Mouse (Mus musculus) midbrain, postnatal 0 days (tissue): ENCODE data around the gene Nudt13. TPM values are rescaled to one million over a fixed set of nuclear protein-coding genes. Genes with fewer than 3 reads are reported as not detected.

Source experiments
- ATAC-seq: fragments of 200-750 bp; cut with Nextera tagmentation; 2 replicates; pipeline ENCODE4 v1.8.0; 2017; ENCODE audit warnings: moderate number of reproducible peaks, mild to moderate bottlenecking, moderate TSS enrichment, moderate library complexity; ENCODE audit not compliant: low FRiP score
- DNase-seq: peaks from one replicate; pipeline ENCODE4 v3.0.0-alpha.2; 2015; ENCODE audit warnings: low spot score
- H3K27ac ChIP-seq: fragments of 300-500 bp; sonication (generic); 2 replicates; pipeline ENCODE4 v1.5.1; 2014; ENCODE audit warnings: low read depth, mild to moderate bottlenecking, low read length, mixed read lengths
- H3K27me3 ChIP-seq: fragments of 300-500 bp; sonication (generic); 2 replicates; pipeline ENCODE4 v1.6.1; 2014; ENCODE audit warnings: low read length, control low read depth, mixed read lengths; ENCODE audit not compliant: insufficient read depth
- H3K36me3 ChIP-seq: fragments of 300-500 bp; sonication (generic); 2 replicates; pipeline ENCODE4 v1.6.1; 2014; ENCODE audit warnings: low read length, control low read depth, mixed read lengths; ENCODE audit not compliant: insufficient read depth
- H3K4me1 ChIP-seq: fragments of 300-500 bp; sonication (generic); 2 replicates; pipeline ENCODE4 v1.6.1; 2014; ENCODE audit warnings: mild to moderate bottlenecking, control low read depth, antibody characterized with exemption, low read length, mixed read lengths; ENCODE audit not compliant: insufficient read depth
- H3K4me2 ChIP-seq: fragments of 300-500 bp; sonication (generic); 2 replicates; pipeline ENCODE4 v1.6.1; 2014; ENCODE audit warnings: low read depth, mild to moderate bottlenecking, low read length, mixed read lengths; ENCODE audit not compliant: poor library complexity, severe bottlenecking
- H3K4me3 ChIP-seq: fragments of 300-500 bp; sonication (generic); 2 replicates; pipeline ENCODE4 v1.5.1; 2014; ENCODE audit warnings: low read depth, mild to moderate bottlenecking, low read length, moderate library complexity
- H3K9ac ChIP-seq: fragments of 300-500 bp; sonication (generic); replicated peaks from 2 replicates; pipeline ENCODE4 v1.6.1; 2014; ENCODE audit warnings: mild to moderate bottlenecking, low read length, moderate library complexity, mixed read lengths; ENCODE audit not compliant: poor library complexity, severe bottlenecking
- H3K9me3 ChIP-seq: fragments of 300-500 bp; sonication (generic); 2 replicates; pipeline ENCODE4 v1.6.1; 2016; ENCODE audit warnings: low read length, control low read depth
- CTCF ChIP-seq: IDR thresholded peaks from 2 replicates; pipeline ENCODE4 v1.5.1; 2016; ENCODE audit warnings: antibody characterized with exemption, mild to moderate bottlenecking
- WGBS: fragments of 180-500 bp; shearing (Covaris S2); extraction: QIAGEN DNeasy Blood & Tissue Kit; methylation state at CpG from one replicate; pipeline ENCODE4 v1.1.7; 2014; 5-methylcytosine and 5-hydroxymethylcytosine counted together
- polyA plus RNA-seq: library from polyadenylated mRNA; unstranded; fragments of >200 nt; fragmentation: Nextera tagmentation; extraction: Ambion mirVana; gene quantifications from 2 replicates; pipeline ENCODE4 v1.2.1, GENCODE M21; 2015
- total RNA-seq: library from RNA; depleted of rRNA; stranded (reverse); fragments of >200 nt; gene quantifications from 2 replicates; pipeline ENCODE4 v1.2.3, GENCODE M21; 2014; rRNA removed

The Nudt13 gene
- total RNA-seq: 6.9 and 16.2 TPM in 2 replicates
- 11.8 and 12.0 TPM in 2 replicates for polyA plus RNA-seq

GRCm38 (mm10) chr14:20294117-20294892, at the start of gene Nudt13:
Nudt13 (plus strand) TSS chr14:20294697.
- no peaks in the 10 kb centered on the region for H3K9me3 ChIP-seq
- H3K9ac ChIP-seq: 0 out of 2 replicates have a peak within 1 kb of the TSS, but pooled peaks have one; percentile 33
- no peaks in the 10 kb centered on the region for H3K27me3 ChIP-seq
- no peaks in the 10 kb centered on the region for H3K36me3 ChIP-seq
- peak within 1 kb of the TSS; percentile 58 for H3K4me2 ChIP-seq
- H3K27ac ChIP-seq: no peak within 1 kb of the TSS
- H3K4me1 ChIP-seq: no peaks in the 10 kb centered on the region
- DNase-seq (peak; percentile 98), ATAC-seq (peak; percentile 94)
- 25% methylated on average over 14 of the region's 14 CpGs for WGBS
- TF ChIP-seq CTCF: no peak
- peak within 1 kb of the TSS; percentile 52 for H3K4me3 ChIP-seq

GRCm38 (mm10) chr14:20245318-20245717, 49.2 kb upstream of the Nudt13 start:
- Histone ChIP-seq H3K4me1 (no peaks in the 10 kb centered on the region), H3K27me3 (no peaks in the 10 kb centered on the region), H3K9me3 (no peaks in the 10 kb centered on the region; the same call in 1 of the 2 replicates), H3K4me3 (no peak overlapping the region), H3K27ac (no peak overlapping the region), H3K9ac (no peak overlapping the region), H3K4me2 (no peak overlapping the region), H3K36me3 (no peaks in the 10 kb centered on the region)
- ATAC-seq: no peak
- no peak for TF ChIP-seq CTCF
- no peak for DNase-seq
- WGBS: 68% methylated on average over 2 of the region's 2 CpGs

- Histone ChIP-seq H3K9me3 (no peaks in the 10 kb centered on the region; the same call in 1 of the 2 replicates), H3K27me3 (no peaks in the 10 kb centered on the region), H3K27ac (no peak overlapping the region), H3K4me1 (no peaks in the 10 kb centered on the region), H3K4me2 (no peak overlapping the region), H3K36me3 (no peaks in the 10 kb centered on the region), H3K9ac (no peak overlapping the region), H3K4me3 (no peak overlapping the region)
- TF ChIP-seq CTCF: no peak
- no peak for DNase-seq
- WGBS: 85% methylated on average over 5 of the region's 5 CpGs
- no peak for ATAC-seq
Measured at GRCm38 (mm10) chr14:20245861-20246260, 48.6 kb upstream of the Nudt13 start.

- H3K9me3 ChIP-seq: no peaks in the 10 kb centered on the region
- WGBS: 68% methylated on average over 11 of the region's 11 CpGs
Measured at GRCm38 (mm10) chr14:20246811-20247266, 47.7 kb upstream of the Nudt13 start.

GRCm38 (mm10) chr14:20248001-20248400, 46.5 kb upstream of the Nudt13 start:
- no peak for ATAC-seq
- Histone ChIP-seq H3K4me1 (no peaks in the 10 kb centered on the region), H3K27me3 (no peaks in the 10 kb centered on the region), H3K4me3 (no peak overlapping the region), H3K4me2 (no peak overlapping the region), H3K36me3 (no peaks in the 10 kb centered on the region), H3K9ac (no peak overlapping the region), H3K9me3 (no peaks in the 10 kb centered on the region), H3K27ac (no peak overlapping the region)
- no peak for TF ChIP-seq CTCF
- no peak for DNase-seq
- 84% methylated on average over 3 of the region's 3 CpGs for WGBS

More at GRCm38 (mm10) chr14:20246811-20247266, 47.7 kb upstream of the Nudt13 start:
- no peak overlapping the region for H3K27ac ChIP-seq
- H3K9ac ChIP-seq: no peak overlapping the region
- no peak overlapping the region for H3K4me2 ChIP-seq
- no peak for ATAC-seq
- no peak for TF ChIP-seq CTCF
- H3K4me1 ChIP-seq: no peaks in the 10 kb centered on the region
- no peaks in the 10 kb centered on the region for H3K36me3 ChIP-seq
- no peak for DNase-seq
- H3K27me3 ChIP-seq: no peaks in the 10 kb centered on the region
- H3K4me3 ChIP-seq: no peak overlapping the region
